Mouse (Mus musculus): ENCODE results near the gene Mphosph9.
"Not testable (repeated sequence)": the region's sequence is repeated elsewhere in the genome, so short reads cannot be mapped to it uniquely, and the experiment has no call there.

Gene Mphosph9

GRCm38 (mm10) chr5:124342897-124343296 lies 15.1 kb upstream of the Mphosph9 start:
- DNase-seq (ENCODE audit: low spot score in 2 of 2): no peak

GRCm38 (mm10) chr5:124341753-124342339 lies 14.1 kb upstream of the Mphosph9 start:
- not testable (repeated sequence) for DNase-seq (ENCODE audit: low spot score in 2 of 2)

GRCm38 (mm10) chr5:124338791-124339190 lies 11.0 kb upstream of the Mphosph9 start:
- DNase-seq (ENCODE audit: low spot score in 2 of 2): no peak

GRCm38 (mm10) chr5:124337909-124338308 lies 10.1 kb upstream of the Mphosph9 start:
- no peak for DNase-seq (ENCODE audit: low spot score in 2 of 2)

GRCm38 (mm10) chr5:124337103-124337502 lies 9.3 kb upstream of the Mphosph9 start:
- DNase-seq (ENCODE audit: low spot score in 2 of 2): no peak

- DNase-seq (ENCODE audit: low spot score in 2 of 2): no peak
Observed at GRCm38 (mm10) chr5:124334392-124334791, 6.6 kb upstream of the Mphosph9 start.

GRCm38 (mm10) chr5:124330086-124330485 lies 2.3 kb upstream of the Mphosph9 start:
- DNase-seq (ENCODE audit: low spot score in 2 of 2): no peak

GRCm38 (mm10) chr5:124326829-124327228 lies 943 bp downstream of the Mphosph9 start:
- no peak for DNase-seq (ENCODE audit: low spot score in 2 of 2)

GRCm38 (mm10) chr5:124317648-124318047 lies 10.1 kb downstream of the Mphosph9 start:
- DNase-seq (ENCODE audit: low spot score in 2 of 2): no peak

- no peak for DNase-seq (ENCODE audit: low spot score in 2 of 2)
Observed at GRCm38 (mm10) chr5:124315941-124316340, 11.8 kb downstream of the Mphosph9 start.

GRCm38 (mm10) chr5:124315498-124315897 lies 12.3 kb downstream of the Mphosph9 start:
- DNase-seq (ENCODE audit: low spot score in 2 of 2): no peak

GRCm38 (mm10) chr5:124310091-124310490 lies 17.7 kb downstream of the Mphosph9 start:
- DNase-seq (ENCODE audit: low spot score in 2 of 2): no peak

GRCm38 (mm10) chr5:124309155-124309554 lies 18.6 kb downstream of the Mphosph9 start:
- DNase-seq (ENCODE audit: low spot score in 2 of 2): no peak

- DNase-seq (ENCODE audit: low spot score in 2 of 2): not testable (repeated sequence)
Observed at GRCm38 (mm10) chr5:124302853-124303252, 24.9 kb downstream of the Mphosph9 start.

GRCm38 (mm10) chr5:124300132-124300531 lies 27.6 kb downstream of the Mphosph9 start:
- no peak for DNase-seq (ENCODE audit: low spot score in 2 of 2)

- DNase-seq (ENCODE audit: low spot score in 2 of 2): not testable (repeated sequence)
Observed at GRCm38 (mm10) chr5:124299307-124299706, 28.5 kb downstream of the Mphosph9 start.

GRCm38 (mm10) chr5:124296475-124296874 lies 31.3 kb downstream of the Mphosph9 start:
- DNase-seq (ENCODE audit: low spot score in 2 of 2): no peak

- no peak for DNase-seq (ENCODE audit: low spot score in 2 of 2)
Observed at GRCm38 (mm10) chr5:124293967-124294366, 33.8 kb downstream of the Mphosph9 start.

GRCm38 (mm10) chr5:124290216-124290615 lies 37.6 kb downstream of the Mphosph9 start:
- no peak for DNase-seq (ENCODE audit: low spot score in 2 of 2)

- no peak for DNase-seq (ENCODE audit: low spot score in 2 of 2)
Observed at GRCm38 (mm10) chr5:124287616-124288247, 40.0 kb downstream of the Mphosph9 start.

GRCm38 (mm10) chr5:124284330-124284729 lies 43.4 kb downstream of the Mphosph9 start:
- DNase-seq (ENCODE audit: low spot score in 2 of 2): no peak

GRCm38 (mm10) chr5:124282854-124283253 lies 44.9 kb downstream of the Mphosph9 start:
- DNase-seq (ENCODE audit: low spot score in 2 of 2): no peak

- DNase-seq (ENCODE audit: low spot score in 2 of 2): no peak
Observed at GRCm38 (mm10) chr5:124270226-124270625, 57.5 kb downstream of the Mphosph9 start.

GRCm38 (mm10) chr5:124269661-124270060 lies 58.1 kb downstream of the Mphosph9 start:
- DNase-seq (ENCODE audit: low spot score in 2 of 2): no peak
